Mouse (Mus musculus): ENCODE measurements at regions not wholly inside any gene's neighbourhood (a gene's known extent, or its start where the extent isn't known, plus 50 kb on each side); places are given as distances from the start of the nearest gene placed in this dataset.

DNA sequence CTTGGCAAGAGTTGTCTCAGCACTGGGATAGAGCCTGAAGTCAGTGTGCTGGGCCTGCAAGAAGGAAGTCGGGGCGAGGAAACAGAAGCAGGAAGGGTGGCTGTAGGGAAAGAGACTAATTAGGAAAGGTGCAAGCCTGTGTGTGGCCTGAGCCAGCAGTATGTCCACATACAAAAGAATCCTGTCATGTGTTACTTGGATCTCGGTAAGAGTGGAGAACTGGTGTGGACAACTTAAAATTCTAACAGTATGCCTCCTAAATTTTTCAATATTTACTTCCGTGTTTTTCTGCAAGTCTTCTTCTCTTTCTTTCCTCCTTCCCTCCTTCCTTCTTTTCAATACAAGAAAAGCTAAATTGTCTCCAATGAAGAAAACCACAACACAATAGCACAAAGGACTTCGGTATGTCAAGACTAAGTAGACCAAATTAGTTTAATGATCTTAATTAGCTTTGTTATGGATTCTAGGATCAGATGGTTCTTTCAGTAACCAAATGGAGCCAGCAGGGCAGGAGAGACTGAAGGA, 130.0 kb upstream of the Prep start:
- no peak for TF ChIP-seq CTCF (IDR thresholded peaks at IDR 0.05; ENCODE audit: insufficient read depth, low read depth, low read length)
- TF ChIP-seq POLR2A (IDR thresholded peaks at IDR 0.05; ENCODE audit: insufficient read depth, low read depth, low read length) = no peak
